Mouse (Mus musculus) heart, embryonic 12.5 days (tissue): ENCODE results near the gene Reps1. TPM values are rescaled to one million over a fixed set of nuclear protein-coding genes. Genes with fewer than 3 reads are reported as not detected.
A peak's percentile ranks its signal among the peaks of the same experiment; 100 is the strongest.
"Not testable (repeated sequence)": the region's sequence is repeated elsewhere in the genome, so short reads cannot be mapped to it uniquely, and the experiment has no call there.

Experiments
- ATAC-seq: fragments of 200-750 bp; cut with Nextera tagmentation; 2 replicates; pipeline ENCODE4 v1.8.0; 2017; ENCODE audit warnings: moderate TSS enrichment, moderate library complexity; ENCODE audit not compliant: insufficient number of reproducible peaks, low FRiP score
- H3K27ac ChIP-seq: fragments of 300-500 bp; sonication (generic); 2 replicates; pipeline ENCODE4 v1.5.1; 2016; ENCODE audit warnings: mild to moderate bottlenecking, moderate library complexity; ENCODE audit not compliant: poor library complexity, severe bottlenecking
- H3K27me3 ChIP-seq: fragments of 300-500 bp; sonication (generic); replicated peaks from 2 replicates; pipeline ENCODE4 v1.6.1; 2016; ENCODE audit warnings: mild to moderate bottlenecking, moderate library complexity
- H3K36me3 ChIP-seq: fragments of 300-500 bp; sonication (generic); 2 replicates; pipeline ENCODE4 v1.6.1; 2016; ENCODE audit warnings: mild to moderate bottlenecking, moderate library complexity
- H3K4me1 ChIP-seq: fragments of 300-500 bp; sonication (generic); replicated peaks from 2 replicates; pipeline ENCODE4 v1.6.1; 2016; ENCODE audit warnings: mild to moderate bottlenecking
- H3K4me2 ChIP-seq: fragments of 300-500 bp; sonication (generic); 2 replicates; pipeline ENCODE4 v1.6.1; 2016; ENCODE audit warnings: mild to moderate bottlenecking, moderate library complexity
- H3K4me3 ChIP-seq: fragments of 300-500 bp; sonication (generic); 2 replicates; pipeline ENCODE4 v1.5.1; 2016; ENCODE audit warnings: mild to moderate bottlenecking
- H3K9ac ChIP-seq: fragments of 300-500 bp; sonication (generic); 2 replicates; pipeline ENCODE4 v1.6.1; 2016; ENCODE audit warnings: mild to moderate bottlenecking, moderate library complexity
- H3K9me3 ChIP-seq: fragments of 300-500 bp; sonication (generic); replicated peaks from 2 replicates; pipeline ENCODE4 v1.6.1; 2016; ENCODE audit warnings: mild to moderate bottlenecking, moderate library complexity
- WGBS: fragments of 180-500 bp; shearing (Covaris S2); methylation state at CpG from one replicate; pipeline ENCODE4 v1.1.7; 2016; 5-methylcytosine and 5-hydroxymethylcytosine counted together
- polyA plus RNA-seq: library from polyadenylated mRNA; unstranded; fragments of >200 nt; fragmentation: Nextera tagmentation; extraction: Ambion mirVana; gene quantifications from 2 replicates; pipeline ENCODE4 v1.2.1, GENCODE M21; 2016

Reps1 gene
- polyA plus RNA-seq, 1 experiment from 2014 or later: 20.9 TPM

DNA sequence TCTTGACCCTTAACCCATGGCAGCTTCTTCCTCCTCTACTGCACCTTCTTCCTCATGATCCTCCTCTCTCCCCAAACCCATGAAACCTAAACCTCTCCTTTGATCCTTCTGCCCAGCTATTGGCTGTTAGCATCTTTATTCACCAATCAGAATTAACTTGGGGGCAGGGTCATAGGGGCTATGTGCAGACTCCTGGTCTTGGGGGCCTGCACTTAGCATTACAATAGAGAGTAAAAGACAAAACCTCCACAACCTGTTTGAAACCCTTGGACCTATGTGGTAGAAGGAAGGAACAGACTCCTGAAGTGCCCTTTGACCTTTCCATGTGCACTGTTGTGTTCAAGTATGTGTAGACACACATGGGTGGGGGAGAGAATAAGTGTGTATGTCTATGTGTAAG lies 35.0 kb downstream of the Reps1 start:
- no peak overlapping the region for H3K4me3 ChIP-seq
- H3K36me3 ChIP-seq: peaks cover 39% of the 10 kb centered on the region
- H3K9me3 ChIP-seq: no peaks in the 10 kb centered on the region
- H3K4me1 ChIP-seq: no peaks in the 10 kb centered on the region
- no peak overlapping the region for H3K4me2 ChIP-seq
- ATAC-seq: no peak
- H3K9ac ChIP-seq: no peak overlapping the region
- no peak overlapping the region for H3K27ac ChIP-seq
- H3K27me3 ChIP-seq: no peaks in the 10 kb centered on the region

DNA sequence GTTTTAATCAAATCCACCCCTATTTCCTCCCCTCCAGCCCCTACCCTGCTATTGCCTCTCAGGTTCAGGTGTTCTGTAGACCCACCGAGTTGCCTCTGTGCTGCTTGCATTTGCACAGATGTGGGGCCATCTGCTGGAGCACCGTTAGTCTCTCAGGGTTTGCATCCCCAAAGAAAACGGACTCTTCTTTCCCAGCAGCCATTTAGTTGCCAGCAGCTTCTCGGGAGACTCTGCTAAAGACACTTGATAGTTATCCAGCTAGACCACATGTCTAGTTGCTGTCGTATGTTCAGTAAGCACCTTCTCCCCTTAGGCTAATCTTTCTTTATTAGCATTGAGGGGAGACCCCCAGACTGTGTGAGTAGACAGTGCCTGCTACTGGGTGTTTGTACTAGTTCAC lies 46.5 kb downstream of the Reps1 start:
- no peaks in the 10 kb centered on the region for H3K27me3 ChIP-seq
- H3K9ac ChIP-seq: no peak overlapping the region
- ATAC-seq: no peak; the same call in 1 of the 2 replicates
- H3K27ac ChIP-seq: no peak overlapping the region
- WGBS: 66% methylated on average over 5 of the region's 5 CpGs
- no peaks in the 10 kb centered on the region for H3K4me1 ChIP-seq
- no peak overlapping the region for H3K4me3 ChIP-seq
- H3K36me3 ChIP-seq: peaks cover 27% of the 10 kb centered on the region
- H3K9me3 ChIP-seq: no peaks in the 10 kb centered on the region
- no peak overlapping the region for H3K4me2 ChIP-seq

DNA sequence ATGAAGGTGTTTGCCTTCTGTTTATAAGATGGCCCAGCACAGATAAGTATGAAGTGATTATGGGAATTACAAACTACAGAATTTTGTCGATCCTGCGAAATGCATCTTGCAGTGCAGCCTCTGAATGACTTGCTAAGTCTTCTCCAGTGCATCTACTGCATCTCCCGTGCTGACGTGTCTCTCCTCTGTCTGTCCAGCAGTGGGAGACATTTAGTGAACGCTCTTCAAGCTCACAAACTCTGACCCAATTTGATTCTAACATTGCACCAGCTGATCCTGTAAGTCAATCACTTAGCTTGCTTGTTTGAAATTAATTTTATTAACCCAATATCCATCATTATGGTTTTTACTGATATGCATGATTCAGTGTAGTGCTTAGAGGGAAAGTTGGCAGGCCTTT lies 51.8 kb downstream of the Reps1 start:
- no peak overlapping the region for H3K27ac ChIP-seq
- H3K36me3 ChIP-seq: peaks cover 26% of the 10 kb centered on the region
- H3K9ac ChIP-seq: no peak overlapping the region
- 72% methylated on average over 5 of the region's 5 CpGs for WGBS
- no peak for ATAC-seq
- no peaks in the 10 kb centered on the region for H3K9me3 ChIP-seq
- H3K27me3 ChIP-seq: no peaks in the 10 kb centered on the region
- no peaks in the 10 kb centered on the region for H3K4me1 ChIP-seq
- H3K4me2 ChIP-seq: no peak overlapping the region
- no peak overlapping the region for H3K4me3 ChIP-seq

DNA sequence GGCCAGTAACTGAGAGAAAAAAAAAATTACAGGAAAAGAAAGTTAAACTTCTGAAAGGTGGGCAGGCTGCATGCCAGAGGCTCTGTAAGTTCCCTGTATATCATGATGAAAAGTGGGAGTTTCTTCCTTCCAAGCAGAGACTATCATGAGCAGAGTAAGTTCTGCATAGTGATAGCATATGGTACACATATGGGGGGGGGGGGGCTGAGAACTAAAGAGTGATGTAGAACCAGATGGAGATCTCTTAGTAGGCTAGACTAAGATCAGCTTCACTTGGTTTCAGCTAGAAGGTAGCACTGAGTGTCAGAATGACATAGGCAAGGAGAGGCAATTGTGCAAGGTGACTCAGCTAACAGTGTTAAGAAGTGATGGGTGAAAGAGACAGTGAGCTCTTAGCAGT lies 55.3 kb downstream of the Reps1 start:
- H3K4me2 ChIP-seq: no peak overlapping the region
- H3K9me3 ChIP-seq: no peaks in the 10 kb centered on the region
- H3K27me3 ChIP-seq: no peaks in the 10 kb centered on the region
- H3K27ac ChIP-seq: no peak overlapping the region
- no peaks in the 10 kb centered on the region for H3K4me1 ChIP-seq
- H3K36me3 ChIP-seq: peaks cover 25% of the 10 kb centered on the region
- no peak for ATAC-seq
- no peak overlapping the region for H3K9ac ChIP-seq
- H3K4me3 ChIP-seq: no peak overlapping the region

DNA sequence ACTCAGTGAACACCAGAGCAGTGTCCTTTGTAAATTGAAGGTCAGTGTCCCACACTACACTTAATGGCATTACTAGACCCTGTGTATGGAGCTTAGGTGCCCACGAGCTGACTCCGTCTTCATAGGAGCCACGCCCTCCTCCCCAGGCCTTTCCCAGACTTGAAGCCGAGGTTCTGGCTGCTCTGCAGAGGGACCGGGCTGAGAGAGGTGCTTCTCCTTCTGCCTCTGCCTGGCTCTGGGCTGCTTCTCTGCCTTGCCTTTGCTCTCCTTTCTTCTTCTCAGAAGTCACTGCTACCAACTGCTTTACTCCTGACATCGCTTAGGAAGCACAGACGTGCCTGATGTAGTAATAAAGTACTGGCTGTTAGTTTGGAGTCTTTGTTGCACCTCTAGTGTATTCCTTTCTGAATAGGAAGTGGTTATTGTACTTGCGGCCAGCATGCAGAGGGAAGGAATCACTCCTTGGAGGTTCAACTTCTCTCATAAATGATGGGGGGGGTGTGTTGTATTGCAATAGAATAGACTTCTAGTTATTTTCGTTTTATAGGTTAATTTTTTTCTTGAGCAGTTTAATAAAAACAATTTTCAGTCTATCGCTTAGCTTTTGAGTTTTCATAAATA lies 57.9 kb downstream of the Reps1 start:
- H3K4me3 ChIP-seq: no peak overlapping the region
- H3K36me3 ChIP-seq: peaks cover 34% of the 10 kb centered on the region
- H3K27ac ChIP-seq: no peak overlapping the region
- H3K9ac ChIP-seq: no peak overlapping the region
- H3K4me2 ChIP-seq: no peak overlapping the region
- 82% methylated on average over 10 of the region's 10 CpGs for WGBS
- no peaks in the 10 kb centered on the region for H3K9me3 ChIP-seq
- no peaks in the 10 kb centered on the region for H3K4me1 ChIP-seq
- ATAC-seq: no peak
- H3K27me3 ChIP-seq: no peaks in the 10 kb centered on the region

DNA sequence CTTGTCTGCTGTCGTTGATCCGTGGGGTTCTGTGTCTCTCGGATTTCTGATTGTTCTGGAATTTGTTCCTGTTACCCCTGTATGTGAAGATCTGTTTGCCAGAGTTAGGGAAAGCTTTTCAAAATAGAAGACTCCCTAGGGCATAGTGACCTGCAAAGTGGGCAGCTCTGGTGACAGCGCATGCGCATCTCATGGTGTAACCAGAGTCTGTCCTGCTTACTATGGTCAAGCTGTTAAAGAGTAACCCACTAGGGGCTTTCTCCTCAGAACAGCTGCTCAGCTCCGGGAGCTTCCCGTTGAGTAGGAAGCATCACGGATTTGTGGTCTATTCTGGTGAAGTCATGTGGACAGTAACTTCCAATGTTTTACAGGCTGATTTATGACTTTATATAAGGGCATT lies 62.7 kb downstream of the Reps1 start:
- WGBS: 87% methylated on average over 8 of the region's 8 CpGs
- no peak for ATAC-seq
- no peak overlapping the region for H3K27ac ChIP-seq
- H3K9me3 ChIP-seq: no peaks in the 10 kb centered on the region
- H3K27me3 ChIP-seq: no peaks in the 10 kb centered on the region
- H3K9ac ChIP-seq: no peak overlapping the region
- no peak overlapping the region for H3K4me2 ChIP-seq
- no peaks in the 10 kb centered on the region for H3K4me1 ChIP-seq
- H3K4me3 ChIP-seq: no peak overlapping the region
- H3K36me3 ChIP-seq: peaks cover 70% of the 10 kb centered on the region

DNA sequence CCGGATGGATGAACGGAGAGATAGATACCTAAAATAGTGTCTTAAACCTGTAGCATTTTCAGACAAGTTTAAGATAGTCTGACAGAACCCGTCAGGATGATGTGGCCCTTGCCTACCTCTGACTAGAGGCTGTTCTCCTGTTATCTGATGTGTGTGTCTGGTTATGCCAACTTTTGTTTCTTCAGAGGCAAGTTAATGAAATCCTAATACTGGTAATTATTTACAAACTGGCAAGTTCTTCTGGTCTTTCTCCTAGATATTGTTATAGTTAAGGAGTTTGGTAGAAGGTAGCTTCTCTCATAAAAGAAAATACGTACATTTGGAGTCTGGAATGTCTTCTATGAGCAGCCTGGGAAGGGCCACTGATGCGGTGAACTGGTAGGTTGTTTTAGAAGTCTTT lies 74.6 kb downstream of the Reps1 start:
- Histone ChIP-seq H3K36me3 (peaks cover 7% of the 10 kb centered on the region), H3K27ac (no peak overlapping the region), H3K27me3 (no peaks in the 10 kb centered on the region), H3K4me3 (no peak overlapping the region), H3K4me2 (no peak overlapping the region), H3K4me1 (no peaks in the 10 kb centered on the region), H3K9me3 (no peaks in the 10 kb centered on the region), H3K9ac (no peak overlapping the region)
- 91% methylated on average over 5 of the region's 5 CpGs for WGBS
- ATAC-seq: no peak

DNA sequence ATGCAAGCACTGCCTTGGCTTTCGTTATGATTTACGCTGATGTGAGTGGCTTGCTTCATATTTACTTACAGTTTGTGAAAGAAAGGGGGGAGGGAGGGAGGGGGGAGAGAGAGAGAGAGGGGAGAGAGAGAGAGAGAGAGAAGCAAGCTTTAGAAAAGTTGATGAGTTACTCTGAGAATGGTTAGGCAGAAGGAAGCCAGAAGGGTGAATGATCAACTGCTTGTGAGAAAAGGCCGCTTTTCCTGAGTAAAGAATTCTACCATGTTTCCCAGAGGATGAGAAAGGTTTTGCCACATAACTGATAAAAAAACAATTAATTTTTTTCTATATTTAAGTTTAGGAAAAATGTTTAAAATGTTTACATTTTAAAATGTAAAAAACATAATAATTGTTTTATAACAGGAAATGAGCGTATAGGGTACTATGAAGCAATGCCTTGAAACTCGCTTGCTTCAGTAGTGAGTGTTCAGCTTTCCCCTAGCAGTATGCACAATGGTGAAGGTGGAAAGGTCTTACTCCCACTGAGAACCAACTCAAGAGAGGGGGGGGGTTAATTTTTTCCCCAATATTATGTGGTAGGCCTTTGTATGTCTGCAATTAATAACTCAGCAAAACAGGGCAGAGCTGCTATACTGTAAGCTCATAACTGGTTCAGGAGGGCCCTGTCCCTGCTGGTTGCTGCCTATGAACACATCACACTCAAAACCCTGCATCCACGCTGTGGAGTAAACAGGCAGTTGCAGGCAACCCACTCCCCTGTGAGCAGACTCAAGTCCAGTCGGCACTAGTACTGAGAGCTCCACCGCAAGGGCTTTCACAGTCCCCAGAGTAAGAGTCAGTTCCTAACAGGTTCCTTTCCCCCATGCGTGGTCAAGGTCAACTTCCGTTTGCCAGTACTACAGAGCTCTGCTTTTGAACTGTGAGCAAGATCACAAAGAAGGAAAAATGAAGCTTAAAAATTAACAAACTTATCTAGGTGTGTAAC lies 76.3 kb downstream of the Reps1 start:
- Histone ChIP-seq H3K36me3 (no peaks in the 10 kb centered on the region), H3K27ac (no peak overlapping the region), H3K27me3 (no peaks in the 10 kb centered on the region), H3K4me3 (no peak overlapping the region), H3K9ac (no peak overlapping the region), H3K4me1 (no peaks in the 10 kb centered on the region), H3K9me3 (no peaks in the 10 kb centered on the region), H3K4me2 (no peak overlapping the region)
- 84% methylated on average over 10 of the region's 10 CpGs for WGBS
- no peak for ATAC-seq

DNA sequence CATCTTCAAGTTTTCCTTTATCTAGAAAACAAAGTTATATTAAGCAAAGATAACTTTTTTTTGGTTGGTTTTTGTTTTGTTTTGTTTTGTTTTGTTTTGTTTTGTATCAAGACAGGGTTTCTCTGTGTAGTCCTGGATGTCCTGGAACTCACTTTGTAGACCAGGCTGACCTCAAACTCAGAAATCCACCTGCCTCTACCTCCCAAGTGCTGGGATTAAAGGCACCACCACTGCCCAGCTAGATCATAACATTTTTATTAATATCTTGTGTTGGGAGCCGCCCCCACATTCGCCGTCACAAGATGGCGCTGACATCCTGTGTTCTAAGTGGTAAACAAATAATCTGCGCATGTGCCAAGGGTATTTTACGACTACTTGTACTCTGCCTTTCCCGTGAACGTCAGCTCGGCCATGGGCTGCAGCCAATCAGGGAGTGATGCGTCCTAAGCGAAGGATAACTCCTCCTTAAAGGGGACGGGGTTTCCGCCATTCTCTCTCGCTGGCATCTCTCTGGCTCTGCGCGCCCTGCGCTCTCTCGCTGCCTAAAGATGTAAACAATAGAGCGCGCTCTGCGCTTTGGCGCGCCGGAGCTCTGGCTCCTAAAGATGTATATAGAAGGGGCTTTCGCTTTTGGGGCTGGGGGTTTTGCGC lies 83.3 kb downstream of the Reps1 start:
- H3K9me3 ChIP-seq, H3K27me3 ChIP-seq, H3K27ac ChIP-seq, H3K4me1 ChIP-seq, H3K36me3 ChIP-seq, H3K9ac ChIP-seq, ATAC-seq: not testable (repeated sequence)
- WGBS: 58% methylated on average over 13 of the region's 26 CpGs
- H3K4me2 ChIP-seq: 0 out of 2 replicates have a peak overlapping the region, but pooled peaks have one; percentile 38
- peak overlapping the region; percentile 21; the same call in 1 of the 2 replicates for H3K4me3 ChIP-seq

DNA sequence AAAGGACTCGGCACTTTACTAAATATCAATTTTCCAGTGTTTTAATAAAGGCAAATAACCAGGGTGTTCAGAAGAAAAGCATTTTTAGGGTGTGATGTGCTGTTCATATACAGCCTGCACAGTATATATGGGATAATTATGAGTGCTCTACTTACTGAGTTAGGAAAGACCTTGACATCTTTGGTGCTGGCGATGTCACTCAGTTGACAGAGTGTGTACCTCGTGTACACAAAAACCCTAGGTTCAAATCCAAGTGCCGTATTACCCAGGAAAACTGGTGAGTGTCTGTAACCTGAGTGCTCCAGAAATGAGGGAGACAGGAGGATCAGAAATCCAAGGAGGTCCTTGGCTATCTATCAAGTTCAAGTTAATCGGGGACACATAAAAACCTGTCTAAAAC lies 84.0 kb downstream of the Reps1 start:
- Histone ChIP-seq H3K4me2 (peak overlapping the region; percentile 38), H3K27ac (no peak overlapping the region), H3K4me3 (peak overlapping the region; percentile 21; the same call in 1 of the 2 replicates), H3K27me3 (no peaks in the 10 kb centered on the region), H3K9me3 (no peaks in the 10 kb centered on the region), H3K9ac (no peak overlapping the region), H3K4me1 (no peaks in the 10 kb centered on the region), H3K36me3 (no peaks in the 10 kb centered on the region)
- WGBS: 82% methylated on average over 5 of the region's 5 CpGs
- ATAC-seq: no peak

DNA sequence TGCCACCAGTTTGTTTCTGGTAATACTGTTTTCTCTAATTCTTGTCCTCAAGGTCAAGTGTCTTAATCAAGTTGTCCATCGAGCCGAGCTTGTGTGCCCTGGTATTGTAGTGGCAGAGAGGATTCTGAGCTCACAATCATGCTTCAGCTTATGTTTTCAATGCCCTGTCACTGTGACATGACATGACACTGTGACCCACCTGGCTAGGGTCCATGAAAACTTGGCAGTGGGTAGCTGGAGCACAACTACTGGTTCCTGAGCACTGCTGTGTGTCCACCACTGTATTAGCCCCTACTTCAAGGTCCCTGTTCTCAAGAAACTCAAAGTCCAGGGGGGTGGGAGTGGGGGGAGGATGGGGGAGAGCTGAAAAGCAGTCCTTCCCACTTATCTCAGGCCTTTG lies 85.7 kb downstream of the Reps1 start:
- H3K4me1 ChIP-seq: no peaks in the 10 kb centered on the region
- WGBS: 76% methylated on average over 2 of the region's 2 CpGs
- H3K27ac ChIP-seq: no peak overlapping the region

More for the DNA sequence above, 85.7 kb downstream of the Reps1 start:
- Histone ChIP-seq H3K4me3 (no peak overlapping the region), H3K9ac (no peak overlapping the region), H3K27me3 (no peaks in the 10 kb centered on the region), H3K9me3 (no peaks in the 10 kb centered on the region), H3K36me3 (no peaks in the 10 kb centered on the region), H3K4me2 (no peak overlapping the region)
- ATAC-seq: no peak
